Mouse (Mus musculus) liver, adult 2 months (tissue): Measurements from ENCODE around the gene Tmcc3. TPM values are rescaled to one million over a fixed set of nuclear protein-coding genes. Genes with fewer than 3 reads are reported as not detected.

Experiments used
- DNase-seq: peaks from one replicate; pipeline ENCODE4 v3.0.0-alpha.2; 2011; ENCODE audit warnings: low read depth, low spot score; ENCODE audit errors: extremely low read depth
- H3K27ac ChIP-seq: fragments of 200-500 bp; replicated peaks from 2 replicates; pipeline ENCODE4 v1.5.1; 2012; ENCODE audit warnings: low read depth, mild to moderate bottlenecking, control low read depth, inconsistent platforms, low read length; ENCODE audit not compliant: insufficient read depth
- H3K27me3 ChIP-seq: fragments of 200-500 bp; 2 replicates; pipeline ENCODE4 v1.6.1; 2012; ENCODE audit warnings: mild to moderate bottlenecking, moderate library complexity, low read length, inconsistent platforms; ENCODE audit not compliant: control insufficient read depth, insufficient read depth
- H3K36me3 ChIP-seq: fragments of 200-500 bp; 2 replicates; pipeline ENCODE4 v1.6.1; 2012; ENCODE audit warnings: low read length, inconsistent platforms; ENCODE audit not compliant: control insufficient read depth, insufficient read depth
- H3K4me1 ChIP-seq: fragments of 200-500 bp; 2 replicates; pipeline ENCODE4 v1.6.1; 2011; ENCODE audit warnings: low read length; ENCODE audit not compliant: control insufficient read depth, insufficient read depth
- H3K4me3 ChIP-seq: fragments of 200-500 bp; 2 replicates; pipeline ENCODE4 v1.5.1; 2011; ENCODE audit warnings: low read depth, mild to moderate bottlenecking, control low read depth, low read length, moderate library complexity; ENCODE audit not compliant: insufficient read depth
- H3K79me2 ChIP-seq: fragments of 200-500 bp; 2 replicates; pipeline ENCODE4 v1.6.1; 2012; ENCODE audit warnings: inconsistent platforms, mild to moderate bottlenecking, low read length, moderate library complexity; ENCODE audit not compliant: control insufficient read depth, insufficient read depth
- H3K9ac ChIP-seq: fragments of 200-500 bp; 2 replicates; pipeline ENCODE4 v1.6.1; 2012; ENCODE audit warnings: low read depth, mild to moderate bottlenecking, control low read depth, inconsistent platforms, low read length
- CTCF ChIP-seq: fragments of 200-500 bp; IDR thresholded peaks from 2 replicates; pipeline ENCODE4 v1.5.1; 2011; ENCODE audit warnings: low read depth, low read length, control low read depth
- POLR2A ChIP-seq: fragments of 200-500 bp; IDR thresholded peaks from 2 replicates; pipeline ENCODE4 v1.6.1; 2011; ENCODE audit warnings: low read length, control low read depth; ENCODE audit not compliant: insufficient read depth; ENCODE audit errors: extremely low read depth
- WGBS: fragments of 180-500 bp; shearing (Covaris S2); methylation state at CpG from one replicate; pipeline ENCODE4 v1.1.7; 2018; 5-methylcytosine and 5-hydroxymethylcytosine counted together
- polyA plus RNA-seq: library from polyadenylated mRNA; depleted of rRNA; stranded (reverse); fragments of >200 nt; gene quantifications from 2 replicates; pipeline ENCODE4 v1.2.3, GENCODE M21; 2012
- total RNA-seq: library from RNA; depleted of rRNA; stranded (reverse); fragments of >200 nt; gene quantifications from 2 replicates; pipeline ENCODE4 v1.2.3, GENCODE M21; 2014

Tmcc3 gene
- total and polyA plus RNA-seq, 2 experiments, result 3.2 to 7.9 TPM

DNA sequence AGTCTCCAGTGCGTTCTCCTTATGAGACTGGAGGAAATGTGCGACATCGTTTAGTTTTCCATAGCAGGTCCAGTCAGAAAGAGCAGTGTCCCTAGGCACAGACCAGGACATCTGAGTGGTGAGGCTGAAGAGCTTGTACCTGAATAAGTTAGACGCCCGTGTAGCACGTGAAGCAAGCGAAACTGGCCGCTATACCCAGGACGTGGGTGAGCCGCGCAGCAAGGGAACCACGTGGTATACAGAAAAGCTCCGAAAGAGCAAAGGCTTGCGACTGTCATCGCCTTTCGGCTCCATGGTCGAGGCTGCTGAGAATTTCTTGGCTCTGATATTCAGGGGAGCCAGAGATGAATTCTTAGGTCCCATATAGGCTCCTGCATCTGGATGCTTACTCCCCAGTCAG is 29.8 kb downstream of the Tmcc3 start:
- no peak for DNase-seq
- H3K36me3 ChIP-seq, result no peaks in the 10 kb centered on the region
- no peaks in the 10 kb centered on the region for H3K27me3 ChIP-seq
- H3K4me1 ChIP-seq, result no peaks in the 10 kb centered on the region
- no peak for TF ChIP-seq CTCF
- TF ChIP-seq POLR2A, result no peak
- H3K4me3 ChIP-seq, result no peak overlapping the region
- 65% methylated on average over 17 of the region's 17 CpGs for WGBS
- no peak overlapping the region for H3K27ac ChIP-seq
- H3K9ac ChIP-seq, result no peak overlapping the region
- no peaks in the 10 kb centered on the region for H3K79me2 ChIP-seq

DNA sequence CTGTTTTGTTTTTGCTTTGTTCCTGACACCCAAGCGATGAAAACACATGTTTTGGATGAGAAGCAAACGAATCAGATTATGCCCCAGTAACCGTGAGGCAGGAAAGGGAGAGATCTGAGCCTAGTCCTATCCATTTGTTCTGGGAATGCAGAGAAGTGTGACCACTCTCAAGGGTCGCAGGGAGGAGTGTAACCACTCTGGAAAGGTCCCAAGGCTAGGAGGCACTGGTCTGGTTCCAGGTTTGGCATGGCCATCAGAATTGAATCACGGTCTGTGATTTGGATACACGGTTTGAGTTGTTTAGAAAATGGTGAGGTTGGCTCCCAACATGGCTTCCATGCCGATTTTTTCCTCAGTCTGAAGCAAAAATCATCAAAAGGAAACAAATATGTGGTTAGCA is 30.5 kb downstream of the Tmcc3 start:
- no peaks in the 10 kb centered on the region for H3K4me1 ChIP-seq
- DNase-seq, result no peak
- no peaks in the 10 kb centered on the region for H3K79me2 ChIP-seq
- TF ChIP-seq POLR2A (no peak), CTCF (no peak)
- H3K4me3 ChIP-seq, result no peak overlapping the region
- no peak overlapping the region for H3K27ac ChIP-seq
- no peaks in the 10 kb centered on the region for H3K36me3 ChIP-seq
- no peaks in the 10 kb centered on the region for H3K27me3 ChIP-seq
- 73% methylated on average over 7 of the region's 7 CpGs for WGBS
- no peak overlapping the region for H3K9ac ChIP-seq

DNA sequence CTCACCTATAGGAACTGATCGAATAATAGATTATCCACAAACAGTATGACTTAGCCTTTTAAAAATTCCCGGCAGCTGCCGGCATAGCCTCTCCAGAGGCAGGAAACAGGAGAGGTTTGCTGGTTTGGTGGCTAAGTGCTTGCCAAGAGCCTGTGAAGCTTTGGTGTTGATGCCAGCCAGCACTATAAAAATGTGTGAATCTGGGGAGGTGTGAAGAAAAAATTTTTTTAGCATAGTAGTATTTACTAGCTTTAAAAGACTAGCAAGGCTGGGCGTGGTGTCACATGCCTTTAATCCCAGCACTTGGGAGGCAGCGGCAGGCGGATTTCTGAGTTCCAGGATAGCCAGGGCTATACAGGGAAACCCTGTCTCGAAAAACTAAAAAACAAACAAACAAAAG is 31.8 kb downstream of the Tmcc3 start:
- Histone ChIP-seq H3K4me3 (no peak overlapping the region), H3K27ac (no peak overlapping the region), H3K9ac (no peak overlapping the region), H3K36me3 (no peaks in the 10 kb centered on the region), H3K79me2 (no peaks in the 10 kb centered on the region), H3K27me3 (no peaks in the 10 kb centered on the region), H3K4me1 (no peaks in the 10 kb centered on the region)
- no peak for DNase-seq
- TF ChIP-seq POLR2A (no peak), CTCF (no peak)
- WGBS, result 83% methylated on average over 7 of the region's 7 CpGs

DNA sequence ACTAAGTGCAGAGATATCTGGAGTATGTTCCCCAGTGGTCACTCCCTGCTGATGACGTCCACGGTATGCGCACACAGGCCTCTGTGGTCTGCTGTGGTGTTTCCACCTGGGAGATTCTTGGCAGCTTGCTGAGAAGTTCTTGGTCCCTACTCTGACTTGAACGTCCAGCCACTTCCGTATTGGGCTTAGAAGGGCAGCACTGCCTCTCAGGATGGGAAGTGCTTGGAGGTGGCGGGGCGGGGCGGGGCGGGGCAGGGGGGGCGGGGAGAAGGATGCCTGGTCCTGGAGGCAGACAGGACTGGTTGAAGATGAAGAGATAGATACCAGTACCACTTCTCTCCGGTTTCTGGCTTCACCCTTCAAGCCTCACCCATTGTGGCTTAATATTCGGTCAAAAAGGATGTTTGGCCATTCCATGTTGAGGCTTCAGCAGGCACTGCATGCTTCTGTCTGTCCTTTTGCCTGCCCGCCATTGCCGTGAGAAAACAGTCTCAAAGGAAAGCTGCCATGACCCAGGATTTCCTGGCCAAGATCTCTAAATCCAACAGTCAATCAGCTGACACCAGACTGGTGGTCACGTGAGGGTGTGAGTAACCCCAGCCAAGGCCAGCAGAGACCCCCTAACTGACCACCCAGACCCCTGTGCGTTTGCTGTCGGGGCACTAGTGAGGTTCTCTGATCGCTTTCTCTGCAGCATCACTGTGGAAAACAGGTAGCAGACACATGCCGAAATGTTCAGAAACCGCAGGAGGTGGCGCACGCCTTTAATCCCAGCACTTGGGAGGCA is 33.1 kb downstream of the Tmcc3 start:
- TF ChIP-seq CTCF (no peak), POLR2A (no peak)
- H3K9ac ChIP-seq, result no peak overlapping the region
- WGBS, result 57% methylated on average over 22 of the region's 22 CpGs
- H3K27me3 ChIP-seq, result no peaks in the 10 kb centered on the region
- H3K4me1 ChIP-seq, result no peaks in the 10 kb centered on the region
- no peak overlapping the region for H3K4me3 ChIP-seq
- H3K79me2 ChIP-seq, result no peaks in the 10 kb centered on the region
- DNase-seq, result no peak
- H3K27ac ChIP-seq, result no peak overlapping the region
- H3K36me3 ChIP-seq, result no peaks in the 10 kb centered on the region

DNA sequence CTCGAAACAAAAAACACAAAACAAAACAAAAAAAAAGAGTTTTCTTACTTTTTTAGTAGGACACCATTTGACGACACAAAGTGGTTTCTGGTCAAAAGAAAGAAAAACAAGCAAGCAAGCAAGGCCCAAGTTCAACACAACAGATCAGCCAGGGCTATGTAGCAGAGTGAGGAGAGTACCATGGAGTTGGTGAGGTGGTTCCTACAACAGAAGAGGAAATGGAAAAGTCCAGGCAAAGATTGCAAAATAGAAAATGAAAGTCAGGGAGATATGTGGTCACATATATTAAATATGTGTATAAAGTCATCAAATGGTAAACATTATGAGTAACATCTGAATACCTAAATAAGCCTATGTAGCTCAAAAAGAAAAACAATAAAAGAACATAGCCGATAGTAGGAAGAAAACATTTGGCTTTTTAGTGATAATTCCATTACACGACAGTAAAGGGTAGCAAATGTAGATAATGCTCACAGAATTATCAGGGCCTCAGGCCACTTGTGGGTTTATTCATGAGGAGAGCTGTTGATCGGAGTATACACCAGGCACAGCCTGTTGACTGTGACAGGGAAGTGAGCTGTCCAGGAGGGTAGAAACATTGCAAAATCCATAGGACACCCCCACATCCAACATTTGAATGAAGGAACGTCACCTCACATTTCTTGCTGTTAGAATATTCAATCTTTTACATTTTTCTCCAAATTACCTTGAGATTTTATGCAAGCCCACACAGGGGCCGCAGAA is 33.9 kb downstream of the Tmcc3 start:
- 89% methylated on average over 7 of the region's 7 CpGs for WGBS
- TF ChIP-seq CTCF, result no peak
- no peak for TF ChIP-seq POLR2A
- no peak overlapping the region for H3K4me3 ChIP-seq
- no peak overlapping the region for H3K9ac ChIP-seq
- H3K27ac ChIP-seq, result no peak overlapping the region
- no peaks in the 10 kb centered on the region for H3K79me2 ChIP-seq
- DNase-seq, result no peak
- no peaks in the 10 kb centered on the region for H3K36me3 ChIP-seq
- no peaks in the 10 kb centered on the region for H3K27me3 ChIP-seq
- no peaks in the 10 kb centered on the region for H3K4me1 ChIP-seq

DNA sequence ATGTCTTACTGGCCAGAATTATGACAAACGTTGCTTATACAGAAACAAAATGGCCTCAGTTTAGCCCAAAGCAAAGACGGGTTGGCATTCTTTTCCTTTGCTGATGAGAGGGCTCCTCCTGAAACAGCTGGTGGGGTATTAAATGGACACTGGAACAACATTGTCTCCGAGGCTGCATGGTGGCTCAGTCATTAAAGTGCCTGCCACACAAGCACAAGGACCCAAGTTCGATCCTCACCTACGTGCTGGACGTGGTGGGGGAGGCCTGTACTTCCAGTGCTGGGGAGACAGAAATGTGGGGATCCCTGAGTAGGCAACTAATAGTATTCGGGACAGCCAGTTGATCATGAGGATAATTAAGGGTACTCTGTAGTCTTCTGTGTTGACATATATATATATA is 34.8 kb downstream of the Tmcc3 start:
- Histone ChIP-seq H3K27me3 (no peaks in the 10 kb centered on the region), H3K27ac (no peak overlapping the region), H3K4me3 (no peak overlapping the region), H3K79me2 (no peaks in the 10 kb centered on the region), H3K9ac (no peak overlapping the region), H3K36me3 (no peaks in the 10 kb centered on the region), H3K4me1 (no peaks in the 10 kb centered on the region)
- 93% methylated on average over 7 of the region's 7 CpGs for WGBS
- no peak for DNase-seq
- TF ChIP-seq CTCF (no peak), POLR2A (no peak)
